Mouse (Mus musculus) kidney, adult 2 months (tissue): Measurements from ENCODE around the gene Dhx29.

Experiments
- CTCF ChIP-seq: fragments of 200-500 bp; conservative IDR thresholded peaks from 2 replicates; pipeline ENCODE4 v1.5.1; 2011; ENCODE audit warnings: low read depth, mild to moderate bottlenecking, control low read depth, low read length, moderate library complexity, mixed read lengths; ENCODE audit not compliant: insufficient read depth, insufficient read length
- POLR2A ChIP-seq: fragments of 200-500 bp; IDR thresholded peaks from one replicate; pipeline ENCODE4 v1.6.1; 2011; ENCODE audit warnings: low read depth, low read length, control low read depth

- TF ChIP-seq CTCF (no peak), POLR2A (no peak)
Observed at GRCm38 (mm10) chr13:112986451-112986950, 59.2 kb downstream of the Dhx29 start.
